Mouse (Mus musculus): ENCODE results near the gene P4ha1. TPM values are rescaled to one million over a fixed set of nuclear protein-coding genes. Genes with fewer than 3 reads are reported as not detected.
"Not testable (repeated sequence)": the region's sequence is repeated elsewhere in the genome, so short reads cannot be mapped to it uniquely, and the experiment has no call there.

P4ha1 gene
- polyA plus RNA-seq, 1 experiment from 2014 or later: 24.9 TPM

DNA sequence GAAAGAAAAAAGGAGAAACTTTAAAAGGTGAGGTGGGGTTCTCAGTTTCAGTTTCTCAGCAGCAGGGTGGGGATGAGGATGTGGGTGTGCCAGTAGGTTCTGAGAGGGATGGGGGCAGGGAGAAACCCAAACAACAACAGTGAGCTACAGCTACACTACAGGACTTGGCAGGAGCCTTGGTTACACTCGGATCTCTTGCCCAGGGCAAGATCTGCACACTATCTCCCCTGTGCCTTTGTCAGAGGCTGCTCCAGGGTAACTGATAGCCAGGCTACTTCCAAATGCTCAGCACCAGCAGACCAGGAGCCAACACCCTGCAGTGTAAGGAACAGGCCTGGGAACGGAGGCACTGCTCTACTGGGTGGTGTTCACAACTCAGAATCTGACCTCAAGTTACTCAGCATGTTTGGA, 57.3 kb downstream of the P4ha1 start:
- no peak for DNase-seq (ENCODE audit: low spot score)
- Histone ChIP-seq H3K9ac (no peak overlapping the region), H3K4me1 (replicated peaks; ENCODE audit: control insufficient read depth, insufficient read depth, low read length) (no peaks in the 10 kb centered on the region), H3K4me3 (replicated peaks; ENCODE audit: low read length) (no peak overlapping the region), H3K27me3 (ENCODE audit: control insufficient read depth, insufficient read depth, low read length) (no peaks in the 10 kb centered on the region), H3K27ac (no peak overlapping the region), H3K9me3 (ENCODE audit: control insufficient read depth, low read length) (no peaks in the 10 kb centered on the region), H3K4me2 (replicated peaks) (no peak overlapping the region), H3K36me3 (replicated peaks; ENCODE audit: control insufficient read depth, insufficient read depth) (no peaks in the 10 kb centered on the region)
- 68% methylated on average over 2 of the region's 2 CpGs for WGBS
- ATAC-seq (ENCODE audit: low FRiP score): no peak

DNA sequence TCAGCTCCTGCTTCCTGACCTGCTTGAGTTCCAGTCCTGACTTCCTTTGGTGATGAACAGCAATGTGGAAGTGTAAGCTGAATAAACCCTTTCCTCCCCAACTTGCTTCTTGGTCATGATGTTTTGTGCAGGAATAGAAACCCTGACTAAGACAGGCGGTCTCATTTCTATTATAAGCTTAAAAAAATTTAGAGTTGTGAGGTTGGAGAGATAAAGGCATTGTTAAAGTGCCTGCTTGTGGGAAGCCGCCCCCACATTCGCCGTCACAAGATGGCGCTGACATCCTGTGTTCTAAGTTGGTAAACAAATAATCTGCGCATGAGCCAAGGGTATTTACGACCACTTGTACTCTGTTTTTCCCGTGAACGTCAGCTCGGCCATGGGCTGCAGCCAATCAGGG, 58.5 kb downstream of the P4ha1 start:
- not testable (repeated sequence) for H3K27ac ChIP-seq; H3K36me3 ChIP-seq (replicated peaks; ENCODE audit: control insufficient read depth, insufficient read depth); H3K9me3 ChIP-seq (ENCODE audit: control insufficient read depth, low read length); ATAC-seq (ENCODE audit: low FRiP score); H3K4me3 ChIP-seq (replicated peaks; ENCODE audit: low read length); H3K4me1 ChIP-seq (replicated peaks; ENCODE audit: control insufficient read depth, insufficient read depth, low read length); H3K4me2 ChIP-seq (replicated peaks); H3K27me3 ChIP-seq (ENCODE audit: control insufficient read depth, insufficient read depth, low read length); DNase-seq (ENCODE audit: low spot score); H3K9ac ChIP-seq
- 73% methylated on average over 5 of the region's 10 CpGs for WGBS

DNA sequence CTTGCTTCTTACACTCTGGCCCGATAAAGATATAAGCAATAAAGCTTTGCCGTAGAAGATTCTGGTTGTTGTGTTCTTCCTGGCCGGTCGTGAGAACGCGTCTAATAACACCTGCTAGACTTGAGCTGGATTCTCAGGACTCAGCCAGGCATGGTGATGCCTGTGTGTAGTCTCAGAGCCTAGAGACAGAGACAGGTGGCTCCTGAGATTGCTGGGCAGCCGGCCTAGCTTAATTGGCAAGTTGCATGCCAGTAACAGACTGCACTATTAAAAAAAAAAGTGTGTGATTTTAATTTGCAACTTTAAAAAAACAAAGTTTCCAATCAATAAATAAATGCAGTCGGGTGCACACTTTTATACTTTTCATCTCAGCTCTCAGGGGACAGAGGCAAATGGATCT, 63.9 kb downstream of the P4ha1 start:
- no peak overlapping the region for H3K27ac ChIP-seq
- no peaks in the 10 kb centered on the region for H3K36me3 ChIP-seq (replicated peaks; ENCODE audit: control insufficient read depth, insufficient read depth)
- H3K9ac ChIP-seq: no peak overlapping the region
- no peaks in the 10 kb centered on the region for H3K4me1 ChIP-seq (replicated peaks; ENCODE audit: control insufficient read depth, insufficient read depth, low read length)
- no peak overlapping the region for H3K4me3 ChIP-seq (replicated peaks; ENCODE audit: low read length)
- no peaks in the 10 kb centered on the region for H3K27me3 ChIP-seq (ENCODE audit: control insufficient read depth, insufficient read depth, low read length)
- 86% methylated on average over 7 of the region's 8 CpGs for WGBS
- ATAC-seq (ENCODE audit: low FRiP score) (no peak), DNase-seq (ENCODE audit: low spot score) (no peak)
- H3K9me3 ChIP-seq (ENCODE audit: control insufficient read depth, low read length): peaks cover 17% of the 10 kb centered on the region
- H3K4me2 ChIP-seq (replicated peaks): no peak overlapping the region

DNA sequence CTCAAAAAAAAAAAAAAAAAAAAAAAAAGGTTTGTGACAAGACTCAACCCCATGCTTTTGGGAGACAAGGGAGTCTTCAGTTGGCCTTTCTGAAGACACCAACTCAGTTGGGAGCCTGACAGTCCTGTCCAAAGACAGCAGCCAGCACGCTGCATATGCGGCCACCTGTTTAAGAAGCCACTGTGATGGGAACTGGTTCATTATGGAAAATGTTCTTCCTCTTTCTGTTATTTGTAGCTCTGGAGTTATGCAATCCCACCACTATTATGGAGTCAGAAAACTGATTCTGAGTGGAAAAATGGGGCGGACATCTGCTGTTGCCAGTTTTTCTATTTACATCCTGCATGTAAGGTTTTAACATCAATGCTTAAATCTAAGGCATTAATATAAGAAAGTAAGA, 66.6 kb downstream of the P4ha1 start:
- Histone ChIP-seq H3K4me3 (replicated peaks; ENCODE audit: low read length) (no peak overlapping the region), H3K9me3 (ENCODE audit: control insufficient read depth, low read length) (peaks cover 17% of the 10 kb centered on the region), H3K36me3 (replicated peaks; ENCODE audit: control insufficient read depth, insufficient read depth) (no peaks in the 10 kb centered on the region), H3K4me1 (replicated peaks; ENCODE audit: control insufficient read depth, insufficient read depth, low read length) (no peaks in the 10 kb centered on the region), H3K27me3 (ENCODE audit: control insufficient read depth, insufficient read depth, low read length) (no peaks in the 10 kb centered on the region), H3K4me2 (replicated peaks) (no peak overlapping the region), H3K9ac (no peak overlapping the region), H3K27ac (no peak overlapping the region)
- 96% methylated on average over 3 of the region's 3 CpGs for WGBS
- no peak for ATAC-seq (ENCODE audit: low FRiP score)
- no peak for DNase-seq (ENCODE audit: low spot score)

DNA sequence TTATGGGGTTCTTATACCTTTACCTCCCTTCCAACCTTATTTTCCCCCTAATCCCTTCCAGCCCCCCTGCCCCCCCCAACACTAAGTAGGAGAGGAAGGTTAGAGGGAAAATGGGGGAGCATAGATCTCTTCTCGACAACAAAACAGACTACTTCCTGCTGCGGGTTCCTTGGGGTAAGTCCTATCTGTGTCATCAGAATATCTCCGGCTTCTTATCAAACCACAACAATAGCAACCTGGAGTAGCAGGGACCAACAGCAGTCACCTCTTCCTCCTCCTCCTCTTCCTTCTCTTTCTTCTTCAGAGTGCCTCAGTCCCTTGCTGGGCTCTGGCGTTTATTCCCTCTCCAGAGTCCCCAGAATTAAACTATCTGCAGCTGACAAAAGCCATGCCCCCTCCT, 68.8 kb downstream of the P4ha1 start:
- H3K9ac ChIP-seq: no peak overlapping the region
- H3K27me3 ChIP-seq (ENCODE audit: control insufficient read depth, insufficient read depth, low read length): no peaks in the 10 kb centered on the region
- 79% methylated on average over 4 of the region's 4 CpGs for WGBS
- H3K36me3 ChIP-seq (replicated peaks; ENCODE audit: control insufficient read depth, insufficient read depth): no peaks in the 10 kb centered on the region
- peaks cover 17% of the 10 kb centered on the region for H3K9me3 ChIP-seq (ENCODE audit: control insufficient read depth, low read length)
- no peak overlapping the region for H3K27ac ChIP-seq
- ATAC-seq (ENCODE audit: low FRiP score) (no peak), DNase-seq (ENCODE audit: low spot score) (no peak)
- no peaks in the 10 kb centered on the region for H3K4me1 ChIP-seq (replicated peaks; ENCODE audit: control insufficient read depth, insufficient read depth, low read length)
- H3K4me3 ChIP-seq (replicated peaks; ENCODE audit: low read length): no peak overlapping the region
- H3K4me2 ChIP-seq (replicated peaks): no peak overlapping the region

DNA sequence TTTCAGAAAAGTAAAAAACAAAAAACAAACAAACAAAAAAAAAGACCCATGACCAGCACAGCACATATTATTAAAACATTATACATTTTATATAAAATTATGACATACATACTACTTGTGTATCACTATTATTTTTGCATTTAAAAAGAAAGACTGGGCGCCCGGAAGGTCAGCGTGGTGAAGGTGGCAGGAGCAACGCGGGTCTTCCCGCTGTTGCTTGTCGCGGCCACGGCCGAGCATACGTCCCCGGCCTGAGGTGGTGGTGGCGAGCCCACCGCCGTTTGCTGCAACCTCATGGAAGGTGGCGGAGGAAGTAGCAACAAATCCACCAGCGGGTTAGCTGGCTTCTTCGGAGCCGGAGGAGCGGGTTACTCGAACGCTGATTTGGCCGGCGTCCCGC, 72.4 kb downstream of the P4ha1 start, which contains the start of gene Gm10273:
TSS of gene Gm10273 (plus strand) at position 172 of the 400 bp plus-strand sequence.
- H3K27me3 ChIP-seq (ENCODE audit: control insufficient read depth, insufficient read depth, low read length); H3K36me3 ChIP-seq (replicated peaks; ENCODE audit: control insufficient read depth, insufficient read depth); H3K4me3 ChIP-seq (replicated peaks; ENCODE audit: low read length); H3K9ac ChIP-seq; H3K27ac ChIP-seq; ATAC-seq (ENCODE audit: low FRiP score); H3K9me3 ChIP-seq (ENCODE audit: control insufficient read depth, low read length); H3K4me1 ChIP-seq (replicated peaks; ENCODE audit: control insufficient read depth, insufficient read depth, low read length); H3K4me2 ChIP-seq (replicated peaks); DNase-seq (ENCODE audit: low spot score): not testable (repeated sequence)
- WGBS: 90% methylated on average over 11 of the region's 25 CpGs

DNA sequence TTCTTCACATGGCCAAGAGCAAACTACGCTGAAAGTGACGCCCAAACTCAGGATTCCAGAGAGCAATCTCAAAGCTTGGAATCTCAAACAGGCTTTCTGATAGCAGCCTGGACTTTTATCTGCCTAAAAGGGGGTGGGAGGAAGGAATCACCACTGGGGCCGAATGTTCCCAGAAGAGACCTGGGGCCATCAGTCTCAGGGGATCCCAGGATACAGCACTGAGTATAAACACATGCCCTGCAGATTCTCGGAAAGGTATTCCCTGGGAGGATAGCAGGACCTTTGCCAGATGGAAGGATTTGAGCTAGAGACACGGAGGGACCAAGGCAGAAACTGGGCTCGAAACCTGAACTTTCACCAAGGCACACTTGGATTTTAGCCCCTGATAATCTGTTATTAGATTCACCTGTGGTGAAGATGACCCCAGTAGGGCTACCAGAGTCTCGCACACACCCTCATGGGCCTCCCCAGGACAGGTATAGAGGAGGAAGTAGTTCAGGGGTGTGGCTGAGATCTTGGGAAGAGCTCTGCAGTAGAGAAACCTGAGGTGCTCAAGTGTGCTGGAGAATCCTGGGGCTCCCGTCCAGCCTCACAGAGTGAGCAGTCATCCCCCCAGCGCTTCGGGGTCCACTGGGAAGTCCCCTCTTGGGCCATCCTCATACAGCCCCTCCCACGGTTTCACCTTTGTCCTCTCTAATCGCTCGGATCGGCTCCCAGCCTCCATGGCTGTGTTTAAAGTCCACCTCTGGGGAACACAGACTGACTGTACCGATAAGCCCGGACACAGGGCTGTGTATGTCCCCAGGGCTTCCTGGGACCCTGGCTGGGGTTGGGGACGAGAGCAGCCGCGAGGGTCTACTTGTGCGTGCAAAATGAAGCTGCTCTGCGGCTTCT, 80.0 kb downstream of the P4ha1 start, which contains the start of gene Pla2g12b:
TSS of gene Pla2g12b (plus strand) at position 762 of the 894 bp plus-strand sequence.
- WGBS: 81% methylated on average over 21 of the region's 21 CpGs
- no peak for ATAC-seq (ENCODE audit: low FRiP score)

DNA sequence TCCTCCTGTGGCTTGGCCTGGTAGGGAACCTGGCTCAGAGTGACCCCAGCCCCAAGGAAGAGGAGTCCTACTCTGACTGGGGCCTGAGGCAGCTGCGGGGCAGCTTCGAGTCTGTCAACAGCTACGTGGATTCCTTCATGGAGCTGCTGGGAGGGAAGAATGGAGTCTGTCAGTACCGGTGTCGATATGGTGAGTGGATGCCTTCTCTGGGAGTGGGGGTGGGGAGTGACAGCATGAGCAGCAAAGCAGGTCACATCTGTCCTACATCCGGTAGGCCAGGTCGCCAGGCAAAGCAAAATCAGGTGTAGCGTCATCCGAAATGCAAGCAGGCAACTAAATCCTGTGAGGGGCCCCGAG, 80.7 kb downstream of the P4ha1 start:
- H3K36me3 ChIP-seq (replicated peaks; ENCODE audit: control insufficient read depth, insufficient read depth): no peaks in the 10 kb centered on the region
- no peaks in the 10 kb centered on the region for H3K9me3 ChIP-seq (ENCODE audit: control insufficient read depth, low read length)
- no peaks in the 10 kb centered on the region for H3K27me3 ChIP-seq (ENCODE audit: control insufficient read depth, insufficient read depth, low read length)
- H3K4me3 ChIP-seq (replicated peaks; ENCODE audit: low read length): no peak overlapping the region
- 71% methylated on average over 10 of the region's 10 CpGs for WGBS
- H3K9ac ChIP-seq: no peak overlapping the region
- ATAC-seq (ENCODE audit: low FRiP score) (no peak), DNase-seq (ENCODE audit: low spot score) (no peak)
- H3K4me1 ChIP-seq (replicated peaks; ENCODE audit: control insufficient read depth, insufficient read depth, low read length): no peaks in the 10 kb centered on the region
- H3K27ac ChIP-seq: no peak overlapping the region
- no peak overlapping the region for H3K4me2 ChIP-seq (replicated peaks)

More for the DNA sequence above, 80.0 kb downstream of the P4ha1 start, which contains the start of gene Pla2g12b:
- Histone ChIP-seq H3K9me3 (ENCODE audit: control insufficient read depth, low read length) (no peaks in the 10 kb centered on the region), H3K27ac (no peak within 1 kb of the TSS), H3K27me3 (ENCODE audit: control insufficient read depth, insufficient read depth, low read length) (no peaks in the 10 kb centered on the region), H3K9ac (no peak within 1 kb of the TSS), H3K4me3 (replicated peaks; ENCODE audit: low read length) (no peak within 1 kb of the TSS), H3K36me3 (replicated peaks; ENCODE audit: control insufficient read depth, insufficient read depth) (no peaks in the 10 kb centered on the region), H3K4me2 (replicated peaks) (no peak within 1 kb of the TSS), H3K4me1 (replicated peaks; ENCODE audit: control insufficient read depth, insufficient read depth, low read length) (no peaks in the 10 kb centered on the region)
- DNase-seq (ENCODE audit: low spot score): no peak

DNA sequence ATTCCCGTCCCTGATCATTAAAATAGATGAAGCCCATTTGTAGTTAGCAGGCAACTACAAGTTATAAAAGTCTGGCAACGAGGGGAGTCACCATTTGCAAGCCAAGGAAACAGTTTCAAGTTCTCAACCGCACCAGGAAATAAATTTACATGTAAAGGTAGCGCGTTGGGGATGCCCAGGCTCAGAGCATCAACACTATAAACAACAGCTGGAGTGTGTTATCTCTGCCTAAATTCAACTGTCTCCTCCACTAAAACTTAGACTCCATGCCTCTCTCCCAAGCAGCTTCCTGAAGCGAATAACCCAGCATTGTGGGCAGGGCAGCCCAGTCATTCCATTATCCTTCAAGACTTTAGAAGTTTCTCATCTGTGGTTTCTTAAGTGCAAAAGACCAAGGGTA, 85.4 kb downstream of the P4ha1 start:
- no peak overlapping the region for H3K9ac ChIP-seq
- H3K4me2 ChIP-seq (replicated peaks): no peak overlapping the region
- WGBS: 74% methylated on average over 6 of the region's 6 CpGs
- H3K4me3 ChIP-seq (replicated peaks; ENCODE audit: low read length): no peak overlapping the region
- H3K27ac ChIP-seq: no peak overlapping the region
- H3K4me1 ChIP-seq (replicated peaks; ENCODE audit: control insufficient read depth, insufficient read depth, low read length): no peaks in the 10 kb centered on the region
- DNase-seq (ENCODE audit: low spot score) (no peak), ATAC-seq (ENCODE audit: low FRiP score) (no peak)
- H3K9me3 ChIP-seq (ENCODE audit: control insufficient read depth, low read length): no peaks in the 10 kb centered on the region
- no peaks in the 10 kb centered on the region for H3K27me3 ChIP-seq (ENCODE audit: control insufficient read depth, insufficient read depth, low read length)
- no peaks in the 10 kb centered on the region for H3K36me3 ChIP-seq (replicated peaks; ENCODE audit: control insufficient read depth, insufficient read depth)
